Mouse (Mus musculus) ES-E14 (cell line): ENCODE measurements around the gene Creb1. TPM values are rescaled to one million over a fixed set of nuclear protein-coding genes. Genes with fewer than 3 reads are reported as not detected.
A peak's percentile ranks its signal among the peaks of the same experiment; 100 is the strongest.

ENCODE experiments used
- DNase-seq: peaks from one replicate; pipeline ENCODE4 v3.0.0-alpha.2; 2013; ENCODE audit warnings: low read depth, low spot score
- H3K27ac ChIP-seq: 2 replicates; pipeline ENCODE4 v1.5.1; 2012; ENCODE audit warnings: low read depth, mild to moderate bottlenecking, low read length, moderate library complexity, mixed read lengths; ENCODE audit not compliant: poor library complexity, insufficient read depth, severe bottlenecking
- H3K36me3 ChIP-seq: 2 replicates; pipeline ENCODE4 v1.6.1; 2012; ENCODE audit warnings: mild to moderate bottlenecking, low read length, moderate library complexity, mixed read lengths; ENCODE audit not compliant: control insufficient read depth, poor library complexity, insufficient read depth, severe bottlenecking
- H3K4me1 ChIP-seq, 2 experiments: fragments of 150-350 bp in 1 of 2; sonication (generic) in 1 of 2; 2 replicates each; pipeline ENCODE4 v1.6.1; 2012; ENCODE audit warnings: low read length in 2 of 2, mild to moderate bottlenecking in 1 of 2, mixed read lengths in 1 of 2; ENCODE audit not compliant: control insufficient read depth in 2 of 2, insufficient read depth in 2 of 2, poor library complexity in 1 of 2
- H3K4me3 ChIP-seq, 2 experiments: fragments of 150-350 bp in 1 of 2; sonication (generic) in 1 of 2; 2 replicates each; pipeline ENCODE4 v1.5.1; 2012; ENCODE audit warnings: low read length in 2 of 2, low read depth in 1 of 2, mild to moderate bottlenecking in 1 of 2, mixed read lengths in 1 of 2; ENCODE audit not compliant: insufficient read depth in 1 of 2, poor library complexity in 1 of 2, severe bottlenecking in 1 of 2
- H3K9ac ChIP-seq: 2 replicates; pipeline ENCODE4 v1.6.1; 2012; ENCODE audit warnings: low read depth, mild to moderate bottlenecking, low read length, mixed read lengths; ENCODE audit not compliant: poor library complexity, insufficient read depth, severe bottlenecking
- H3K9me3 ChIP-seq: fragments of 150-350 bp; sonication (generic); 2 replicates; pipeline ENCODE4 v1.6.1; 2012; ENCODE audit warnings: low read depth, mild to moderate bottlenecking, low read length; ENCODE audit not compliant: control insufficient read depth, insufficient read depth
- CHD2 ChIP-seq: IDR thresholded peaks from 2 replicates; pipeline ENCODE4 v1.6.1; 2014; ENCODE audit warnings: mild to moderate bottlenecking, low read depth, low read length, inconsistent platforms
- HCFC1 ChIP-seq: IDR thresholded peaks from 2 replicates; pipeline ENCODE4 v1.6.1; 2012; ENCODE audit warnings: low read length, inconsistent platforms, borderline replicate concordance; ENCODE audit not compliant: insufficient read depth
- MAFK ChIP-seq: IDR thresholded peaks from 2 replicates; pipeline ENCODE4 v1.6.1; 2014; ENCODE audit warnings: mild to moderate bottlenecking, low read depth, low read length, inconsistent platforms; ENCODE audit not compliant: insufficient read depth
- ZC3H11A ChIP-seq: IDR thresholded peaks from 2 replicates; pipeline ENCODE4 v1.6.1; 2012; ENCODE audit warnings: low read depth, mild to moderate bottlenecking, inconsistent platforms, low read length, borderline replicate concordance
- ZNF384 ChIP-seq: IDR thresholded peaks from 2 replicates; pipeline ENCODE4 v1.6.1; 2012; ENCODE audit warnings: low read depth, low read length, inconsistent platforms
- in situ Hi-C, 2 experiments: fragments of 600-800 bp; cut with MboI; formaldehyde crosslinking; loops; one replicate each; pipeline ENCODE4 v1.15.1; 2025; ENCODE audit warnings: low sequenced_read_pairs in 2 of 2, inconsistent platforms in 1 of 2; ENCODE audit not compliant: unreplicated experiment in 2 of 2
- total RNA-seq: library from RNA; depleted of rRNA; stranded (reverse); fragments of 300-350 nt; gene quantifications from 2 replicates; pipeline ENCODE4 v1.2.3, GENCODE M21; 2012

Creb1 gene
- total RNA-seq, 1 experiment = 23.4 TPM

DNA sequence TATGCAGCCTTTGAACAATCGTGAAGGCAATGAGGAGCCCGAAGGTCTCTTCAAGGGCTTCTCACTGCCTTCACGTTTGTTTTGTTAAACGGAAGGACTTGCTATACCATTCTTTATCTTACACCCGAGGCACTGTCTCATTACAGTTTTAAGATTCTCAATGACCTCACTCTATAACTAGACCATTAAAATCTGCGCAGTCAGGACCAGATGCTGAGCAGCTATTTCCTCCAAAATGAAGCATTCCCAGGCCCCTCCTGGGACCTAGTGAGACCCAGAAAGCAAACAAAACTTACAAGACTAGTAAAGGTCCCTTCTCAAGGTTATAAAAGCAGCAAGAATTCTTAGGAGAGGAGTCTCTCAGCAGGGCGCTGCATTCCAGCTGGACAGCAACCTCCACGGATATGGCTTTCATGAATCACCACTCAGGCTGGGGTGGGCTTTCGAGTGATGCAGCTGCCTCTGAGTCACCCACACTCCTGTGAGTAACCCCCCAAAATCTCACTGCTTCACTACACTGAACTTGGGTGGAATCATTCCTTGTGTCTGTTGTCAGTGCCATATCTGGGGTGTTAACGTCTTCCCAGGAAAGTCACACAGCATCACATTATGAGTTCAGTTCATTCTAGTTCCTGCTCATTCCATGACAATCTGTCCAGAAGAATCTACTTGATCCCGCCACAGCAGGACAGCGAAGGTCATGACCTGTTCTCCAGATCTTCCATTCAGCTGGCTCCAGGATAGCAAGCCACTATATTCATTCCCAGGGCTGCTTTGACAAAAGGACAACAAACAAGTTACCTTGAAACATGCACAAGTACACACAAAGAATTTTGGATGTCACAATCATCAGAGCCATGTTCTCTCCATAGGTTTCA lies 91.4 kb downstream of the Creb1 start:
- Histone ChIP-seq H3K4me1 (peaks cover 0 to 6% of the 10 kb centered on the region in 2 experiments; a peak in 1 of 4 replicates), H3K9ac (no peak overlapping the region), H3K9me3 (no peaks in the 10 kb centered on the region), H3K36me3 (no peaks in the 10 kb centered on the region), H3K4me3 (no peak overlapping the region), H3K27ac (no peak overlapping the region)
- no peak for DNase-seq
- TF ChIP-seq ZNF384 (no peak), ZC3H11A (no peak), CHD2 (peak; percentile 33; the same call in 1 of the 2 replicates)
- in situ Hi-C loops = no loop called here

DNA sequence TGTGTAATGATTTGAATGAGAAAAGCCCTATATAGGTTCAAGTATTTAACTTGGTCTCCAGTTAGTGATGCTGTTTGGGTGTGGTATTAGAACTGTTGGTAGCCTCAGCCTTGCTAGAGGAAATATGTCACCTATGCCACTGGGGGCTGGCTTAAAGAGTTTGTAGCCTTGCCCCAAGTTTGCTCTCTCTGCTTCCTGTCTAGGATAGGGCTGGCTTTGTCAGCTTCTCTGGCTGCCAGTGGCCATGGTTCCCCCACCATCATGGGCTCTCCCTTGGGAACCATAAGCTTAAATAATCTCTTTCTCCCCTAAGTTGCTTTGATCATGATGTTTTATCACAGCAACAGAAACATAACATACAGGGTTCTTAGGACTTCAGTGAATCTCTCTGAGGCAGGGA lies 92.8 kb downstream of the Creb1 start:
- Histone ChIP-seq H3K4me1 (peaks cover 0 to 6% of the 10 kb centered on the region in 2 experiments; a peak in 1 of 4 replicates), H3K36me3 (no peaks in the 10 kb centered on the region), H3K9ac (no peak overlapping the region), H3K4me3 (no peak overlapping the region), H3K27ac (no peak overlapping the region), H3K9me3 (no peaks in the 10 kb centered on the region)
- in situ Hi-C loops = no loop called here
- no peak for DNase-seq
- no peak for TF ChIP-seq HCFC1
- TF ChIP-seq ZNF384 = no peak
- TF ChIP-seq CHD2 = no peak
- no peak for TF ChIP-seq ZC3H11A
- no peak for TF ChIP-seq MAFK

DNA sequence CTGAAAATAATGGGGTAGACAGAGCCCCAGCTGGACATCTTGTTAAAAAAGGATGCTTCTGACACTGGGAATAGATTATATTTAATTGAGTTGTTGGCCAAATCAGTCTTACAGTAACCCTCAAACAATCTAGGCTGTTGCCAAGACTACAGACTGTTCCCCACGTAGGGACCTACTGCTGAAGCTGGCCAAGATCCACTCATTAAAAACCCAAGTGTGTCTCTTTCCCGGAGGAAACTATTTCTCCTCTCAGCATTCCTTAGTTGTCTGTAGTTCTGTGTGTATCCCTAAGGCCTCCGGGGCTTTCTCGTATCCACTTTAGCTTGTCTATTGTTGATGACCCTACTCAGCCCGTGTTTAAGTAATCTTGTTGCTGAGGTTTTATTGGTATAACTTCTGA lies 99.1 kb downstream of the Creb1 start:
- no peak overlapping the region for H3K9ac ChIP-seq
- H3K4me1 ChIP-seq = no peaks in the 10 kb centered on the region
- no peak overlapping the region for H3K27ac ChIP-seq
- in situ Hi-C loops = no loop called here
- no peaks in the 10 kb centered on the region for H3K9me3 ChIP-seq
- H3K36me3 ChIP-seq = no peaks in the 10 kb centered on the region
- TF ChIP-seq CHD2 = no peak
- no peak for TF ChIP-seq HCFC1
- no peak for TF ChIP-seq MAFK
- no peak for TF ChIP-seq ZC3H11A
- no peak for TF ChIP-seq ZNF384
- no peak for DNase-seq
- H3K4me3 ChIP-seq = no peak overlapping the region

DNA sequence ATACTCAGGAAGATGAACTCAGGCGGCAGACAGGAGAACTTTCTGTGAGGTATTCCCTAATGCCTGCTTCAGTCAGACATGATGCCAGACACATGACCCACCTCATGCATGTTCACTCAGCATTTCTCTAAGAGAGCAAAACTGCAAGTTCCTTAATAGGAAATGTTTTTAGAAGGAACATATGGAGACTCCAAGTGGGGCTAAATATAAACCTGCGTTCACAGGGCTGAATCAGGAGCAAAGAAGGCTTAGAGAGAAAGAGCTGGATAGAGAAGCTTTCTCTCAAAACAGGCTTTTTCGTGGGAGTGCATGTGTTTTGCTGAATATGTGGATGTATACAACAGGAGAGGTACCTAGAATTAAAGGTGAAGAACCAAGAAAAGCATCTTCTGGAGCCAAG lies 100.8 kb downstream of the Creb1 start:
- Histone ChIP-seq H3K36me3 (no peaks in the 10 kb centered on the region), H3K9ac (no peak overlapping the region), H3K27ac (no peak overlapping the region), H3K4me3 (no peak overlapping the region), H3K9me3 (no peaks in the 10 kb centered on the region), H3K4me1 (no peaks in the 10 kb centered on the region)
- no peak for TF ChIP-seq MAFK
- no peak for TF ChIP-seq ZNF384
- no peak for TF ChIP-seq ZC3H11A
- TF ChIP-seq HCFC1 = no peak
- TF ChIP-seq CHD2 = no peak
- in situ Hi-C loops = no loop called here
- no peak for DNase-seq
